ENCODE assay signal across 8 mouse cellular contexts in genomic region chr8:87473314-87473713, GRCm38 (mm10). TPM values are rescaled to one million over a fixed set of nuclear protein-coding genes. Genes with fewer than 3 reads are reported as not detected.
DNase-seq lines count a peak whose midpoint lies in the region; ATAC-seq and TF ChIP-seq lines count a peak whose summit lies in the region.

No protein-coding gene starts in this region.

- no peak for ATAC-seq in erythroblast, adult 5-6 weeks (replicated peaks; ENCODE audit: low FRiP score, poor library complexity, severe bottlenecking)
- peak; percentile 18 for ATAC-seq in hindbrain, embryonic 11.5 days (ENCODE audit: low FRiP score)
- ATAC-seq in liver, embryonic 14.5 days (ENCODE audit: insufficient read depth): no peak
- no peak for ATAC-seq in megakaryocyte progenitor cell, adult 5-6 weeks (replicated peaks; ENCODE audit: poor library complexity)

- peak overlapping the region; percentile 58 for H3K9ac ChIP-seq in hindbrain, embryonic 11.5 days (ENCODE audit: low read depth, low read length)
- no peak overlapping the region for H3K9ac ChIP-seq in liver, embryonic 14.5 days (replicated peaks)

- H3K4me1 ChIP-seq in erythroblast, embryonic 14.5 days (ENCODE audit: control insufficient read depth): peaks cover 12% of the 10 kb centered on the region
- H3K4me1 ChIP-seq in hindbrain, embryonic 11.5 days (replicated peaks; ENCODE audit: control insufficient read depth, insufficient read depth, low read length): peaks cover 13% of the 10 kb centered on the region; the same call in 1 of the 2 replicates
- H3K4me1 ChIP-seq in liver, embryonic 14.5 days (replicated peaks; ENCODE audit: control insufficient read depth in 2 of 2, insufficient read depth in 2 of 2, low read length in 1 of 2): no peaks in the 10 kb centered on the region
- peaks cover 32% of the 10 kb centered on the region for H3K4me1 ChIP-seq in testis, adult 2 months (ENCODE audit: control insufficient read depth, insufficient read depth, low read length)

- peak overlapping the region; percentile 94 for H3K4me2 ChIP-seq in hindbrain, embryonic 11.5 days (replicated peaks; ENCODE audit: low read depth, low read length)
- H3K4me2 ChIP-seq in liver, embryonic 14.5 days (ENCODE audit: low read depth): peak overlapping the region; percentile 65

- under 1% methylated on average over 30 of the region's 30 CpGs for WGBS in hindbrain, embryonic 11.5 days
- 2% methylated on average over 30 of the region's 30 CpGs for WGBS in liver, embryonic 14.5 days (ENCODE audit: insufficient replicate concordance)

- no peak for TF ChIP-seq POLR2A in testis, adult 2 months (IDR thresholded peaks at IDR 0.05; ENCODE audit: control insufficient read depth, low read depth, low read length)

- peak overlapping the region; percentile 43 for H3K4me3 ChIP-seq in erythroblast, embryonic 14.5 days (replicated peaks)
- H3K4me3 ChIP-seq in hindbrain, embryonic 11.5 days (ENCODE audit: low read depth, low read length): peak overlapping the region; percentile 59
- peak overlapping the region in 1 of 2 experiments; percentile 44; a peak in 2 of 4 replicates for H3K4me3 ChIP-seq in liver, embryonic 14.5 days (ENCODE audit: insufficient read depth in 1 of 2, low read depth in 2 of 2, low read length in 2 of 2)
- peak overlapping the region; percentile 95 for H3K4me3 ChIP-seq in testis, adult 2 months (ENCODE audit: control insufficient read depth, low read depth, low read length)

- no peak for TF ChIP-seq CTCF in liver, embryonic 14.5 days (IDR thresholded peaks at IDR 0.05; ENCODE audit: low read depth)
- no peak for TF ChIP-seq CTCF in testis, adult 2 months (IDR thresholded peaks at IDR 0.05; ENCODE audit: control insufficient read depth, insufficient read depth, insufficient replicate concordance, low read depth, low read length)

- peaks cover 16% of the 10 kb centered on the region for H3K9me3 ChIP-seq in erythroblast, embryonic 14.5 days (ENCODE audit: control insufficient read depth, low read length)
- no peaks in the 10 kb centered on the region for H3K9me3 ChIP-seq in hindbrain, embryonic 11.5 days (ENCODE audit: control insufficient read depth, low read length)
- no peaks in the 10 kb centered on the region for H3K9me3 ChIP-seq in liver, embryonic 14.5 days (ENCODE audit: control insufficient read depth, low read length)

- peaks cover 81% of the 10 kb centered on the region for H3K27me3 ChIP-seq in erythroblast, embryonic 14.5 days (ENCODE audit: control insufficient read depth)
- peaks cover 40% of the 10 kb centered on the region for H3K27me3 ChIP-seq in hindbrain, embryonic 11.5 days (ENCODE audit: control insufficient read depth, insufficient read depth, low read length)
- peaks cover 73% of the 10 kb centered on the region for H3K27me3 ChIP-seq in liver, embryonic 14.5 days (ENCODE audit: control insufficient read depth, insufficient read depth, low read length)
- peaks cover 6% of the 10 kb centered on the region; the same call in 1 of the 2 replicates for H3K27me3 ChIP-seq in testis, adult 2 months (ENCODE audit: control insufficient read depth, insufficient read depth, low read length)

- H3K27ac ChIP-seq in hindbrain, embryonic 11.5 days (ENCODE audit: low read depth, low read length): no peak overlapping the region
- no peak overlapping the region for H3K27ac ChIP-seq in liver, embryonic 14.5 days
- H3K27ac ChIP-seq in testis, adult 2 months (ENCODE audit: control insufficient read depth, insufficient read depth, low read depth, low read length): peak overlapping the region; percentile 51

- no peak for TF ChIP-seq EP300 in liver, embryonic 14.5 days (IDR thresholded peaks at IDR 0.05; ENCODE audit: low read depth)

- DNase-seq in right cerebral cortex, postnatal 25 days: peak; percentile 26
- DNase-seq in right cerebral cortex, adult 18-20 months: no peak
- peak; percentile 56 for DNase-seq in hindbrain, embryonic 11.5 days (ENCODE audit: low spot score)
- no peak for DNase-seq in liver, embryonic 14.5 days (ENCODE audit: low read depth in 3 of 3, low spot score in 3 of 3)

- H3K36me3 ChIP-seq in erythroblast, embryonic 14.5 days (ENCODE audit: control insufficient read depth): no peaks in the 10 kb centered on the region
- H3K36me3 ChIP-seq in hindbrain, embryonic 11.5 days (ENCODE audit: control insufficient read depth, insufficient read depth, low read length): no peaks in the 10 kb centered on the region
- H3K36me3 ChIP-seq in liver, embryonic 14.5 days (replicated peaks; ENCODE audit: control insufficient read depth, insufficient read depth, low read depth): no peaks in the 10 kb centered on the region
- no peaks in the 10 kb centered on the region for H3K36me3 ChIP-seq in testis, adult 2 months (ENCODE audit: control insufficient read depth, insufficient read depth, low read length)

RNA-seq across cellular contexts. Expression of gene Cbln1, which starts 0.9 kb away (rescaled TPM):
- not detected in 2 replicates for polyA plus RNA-seq in erythroblast, embryonic 14.5 days (2012)
- total RNA-seq in erythroblast, adult 5-6 weeks (2015; ENCODE audit: low replicate concordance): 0.42 TPM in 1 of 2 replicates, not detected in the other
- total RNA-seq in erythroblast, adult 5-6 weeks (2017; ENCODE audit: low replicate concordance): not detected in 2 replicates
- 14.6 and 16.2 TPM in 2 replicates for polyA plus RNA-seq in hindbrain, embryonic 11.5 days (2014; fragmentation: Nextera tagmentation; extraction: Ambion mirVana)
- polyA plus RNA-seq in liver, embryonic 14.5 days (2012; rRNA removed): 0.02 and 0.06 TPM in 2 replicates
- polyA plus RNA-seq in liver, embryonic 14.5 days (2014; fragmentation: Nextera tagmentation; extraction: Ambion mirVana): not detected in 2 replicates
- 3.7 and 3.8 TPM in 2 replicates for polyA plus RNA-seq in testis, adult 2 months (2012; rRNA removed)
- not detected in 2 replicates for total RNA-seq in megakaryocyte progenitor cell, adult 5-6 weeks (2015)
- not detected in 2 replicates for total RNA-seq in megakaryocyte progenitor cell, adult 5-6 weeks (2017)

Comparison
In these comparisons a context has a peak if more than half of its experiments do, and no peak if none do; other contexts are left out.
1. DNase-seq: peak in right cerebral cortex, postnatal 25 days (single experiment) and hindbrain, embryonic 11.5 days (single experiment); none in right cerebral cortex, adult 18-20 months (single experiment) and liver, embryonic 14.5 days (0 of 3).